Mouse (Mus musculus) spleen, adult 18-20 months (tissue): ENCODE data around the gene Fam133b.
A peak's percentile ranks its signal among the peaks of the same experiment; 100 is the strongest.
"Not testable (repeated sequence)": the region's sequence is repeated elsewhere in the genome, so short reads cannot be mapped to it uniquely, and the experiment has no call there.

Experiments used
- DNase-seq, 2 experiments: peaks; one replicate each; pipeline ENCODE4 v3.0.0; 2022; ENCODE audit warnings: mixed read lengths in 2 of 2

Fam133b gene

DNA sequence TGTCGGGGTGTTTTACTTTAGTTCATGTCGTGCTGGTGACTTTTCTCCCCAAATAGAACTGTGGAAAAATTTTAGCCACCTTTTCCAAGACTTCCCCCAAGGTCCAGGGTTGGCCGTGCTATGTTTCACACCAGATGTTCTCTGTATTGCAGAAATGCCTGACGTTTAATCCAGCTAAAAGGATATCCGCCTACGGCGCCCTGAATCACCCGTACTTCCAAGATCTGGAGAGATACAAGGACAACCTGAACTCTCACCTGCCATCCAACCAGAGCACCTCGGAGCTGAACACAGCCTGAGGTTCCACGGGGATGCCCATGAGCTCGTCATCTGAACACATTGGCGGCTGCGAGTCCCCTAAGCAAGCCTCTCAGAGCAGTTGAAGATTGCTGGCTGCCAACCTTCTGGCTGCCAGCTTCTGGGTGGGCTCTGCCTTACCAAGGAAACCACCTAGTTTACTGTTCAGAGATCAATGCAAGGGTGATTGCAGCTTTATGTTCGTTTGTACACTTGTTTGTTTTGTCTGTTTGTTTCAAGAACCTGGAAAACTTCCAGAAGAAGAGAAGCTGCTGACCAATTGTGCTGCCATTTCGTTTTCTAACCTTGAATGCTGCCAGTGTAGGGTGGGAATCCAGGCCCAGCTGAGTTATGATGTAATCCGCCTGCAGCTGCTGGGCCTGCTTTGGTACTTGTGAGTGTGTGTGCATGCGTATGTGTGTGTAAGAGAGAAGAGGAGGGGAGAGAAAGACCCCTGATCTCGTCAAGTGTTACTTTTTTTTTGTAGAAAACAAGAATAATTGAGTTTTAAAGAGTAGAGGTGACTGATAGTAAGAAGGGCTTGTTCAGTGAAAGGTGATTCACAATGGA lies 22.9 kb upstream of the Fam133b start:
- DNase-seq, result no peak

DNA sequence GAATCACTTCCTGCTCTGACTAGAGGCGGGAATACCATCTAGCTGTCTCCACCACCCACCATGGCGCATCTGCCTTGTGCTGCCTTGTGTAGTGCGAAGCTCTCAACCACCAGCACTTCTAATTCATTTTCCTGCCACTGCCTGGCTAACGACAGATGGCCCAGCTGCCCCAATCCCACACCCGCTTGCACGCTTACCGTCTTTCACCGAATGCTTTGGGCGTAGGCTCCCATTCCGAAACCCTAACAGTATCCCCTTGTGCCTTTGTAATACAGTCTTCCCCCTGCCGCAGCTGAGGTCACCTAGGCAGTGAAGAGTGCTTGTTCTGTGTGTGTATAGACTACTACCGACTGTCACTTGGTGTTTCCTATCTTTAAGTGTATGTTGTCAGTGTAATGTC lies 21.9 kb upstream of the Fam133b start:
- DNase-seq, result no peak

DNA sequence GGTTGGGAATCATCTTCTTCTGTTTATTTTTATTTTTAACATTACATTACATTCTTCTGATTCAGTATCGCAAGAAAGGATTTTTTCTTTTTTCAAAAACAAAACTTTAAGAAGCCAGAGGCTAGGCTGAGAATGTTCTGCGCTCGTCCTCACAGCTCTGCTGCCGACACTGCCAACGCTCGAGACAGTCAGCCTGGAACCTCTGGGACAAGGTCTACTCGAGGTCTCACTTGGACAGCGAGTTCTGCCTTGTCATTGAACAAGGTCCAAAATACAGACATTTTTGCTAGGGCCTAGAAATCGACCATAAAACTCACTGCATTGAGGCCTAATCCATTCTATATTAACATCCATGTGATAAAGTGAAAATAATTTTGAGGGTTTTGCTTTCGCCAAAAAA lies 20.8 kb upstream of the Fam133b start:
- no peak for DNase-seq

DNA sequence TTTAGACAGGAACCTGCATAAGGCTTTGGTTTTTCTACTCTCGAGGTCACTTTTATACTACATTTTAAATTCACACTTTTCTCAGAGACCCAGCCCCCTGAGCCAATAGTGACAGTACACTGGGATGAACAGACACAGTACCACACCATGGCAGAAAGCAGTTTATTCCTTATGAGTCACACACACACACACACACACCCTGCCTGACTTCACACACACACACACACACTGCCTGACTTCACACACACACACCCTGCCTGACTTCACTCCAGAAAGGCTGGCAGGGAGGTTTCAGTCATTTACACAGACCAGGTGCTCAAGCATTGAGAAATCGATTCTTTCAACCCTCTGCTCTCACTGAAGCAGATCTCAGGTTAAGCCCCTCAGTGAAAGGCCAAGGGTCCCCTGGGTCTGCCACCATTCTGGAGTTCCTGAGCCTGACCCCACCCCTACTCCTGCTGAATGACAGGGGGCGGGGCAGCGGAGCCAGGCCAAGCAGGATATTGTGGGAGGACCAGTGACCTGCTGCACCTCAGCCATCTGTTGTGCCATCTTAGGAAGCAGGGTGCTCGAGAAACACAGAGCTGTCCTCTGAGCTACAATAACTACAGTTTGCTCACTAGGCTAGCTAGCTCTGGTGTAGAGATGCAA lies 16.5 kb upstream of the Fam133b start:
- no peak for DNase-seq

DNA sequence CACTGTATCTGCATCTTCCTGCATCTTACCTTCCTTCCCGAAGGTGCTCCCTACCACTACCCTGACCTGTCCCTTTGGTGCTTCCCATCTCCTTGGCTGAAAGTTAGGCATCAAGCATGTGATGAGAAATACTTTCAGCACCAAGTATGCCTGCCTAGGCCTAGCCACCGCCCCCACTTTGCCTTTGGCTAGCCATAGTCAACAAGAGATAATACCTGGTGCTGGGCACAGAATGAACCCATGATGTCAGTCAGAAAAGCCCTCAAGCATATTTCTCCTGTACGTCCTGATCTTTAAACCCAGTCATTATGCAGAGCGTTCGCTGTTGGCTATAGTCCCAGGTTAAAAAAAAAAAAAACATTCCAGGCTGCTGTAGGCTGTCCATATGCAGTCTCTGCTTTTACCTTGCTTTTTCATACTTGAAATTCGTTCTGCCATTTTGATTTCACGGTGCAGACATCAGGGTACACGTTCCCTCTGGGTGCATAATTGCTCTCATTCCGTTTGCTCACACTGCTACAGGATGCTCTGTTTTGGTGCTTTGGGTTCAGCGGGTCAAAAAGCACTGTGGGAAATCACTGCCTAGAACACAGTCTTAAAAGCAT lies 13.9 kb upstream of the Fam133b start:
- DNase-seq, result no peak

DNA sequence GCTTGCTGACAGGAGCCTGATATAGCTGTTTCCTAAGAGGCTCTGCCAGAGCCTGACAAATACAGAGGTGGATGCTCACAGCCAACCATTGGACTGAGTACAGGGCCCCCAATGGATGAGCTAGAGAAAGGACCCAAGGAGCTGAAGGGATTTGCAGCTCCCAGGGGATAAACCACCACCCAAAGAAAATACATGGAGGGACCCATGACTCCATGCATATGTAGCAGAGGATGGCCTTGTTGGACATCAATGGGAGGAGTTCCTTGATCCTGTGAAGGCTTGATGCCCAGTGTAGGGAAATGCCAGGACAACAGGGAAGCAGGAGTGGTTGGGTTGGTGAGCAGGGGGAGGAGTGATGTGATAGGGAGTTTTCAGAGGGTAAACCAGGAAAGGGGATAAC lies 11.6 kb upstream of the Fam133b start:
- not testable (repeated sequence) for DNase-seq

DNA sequence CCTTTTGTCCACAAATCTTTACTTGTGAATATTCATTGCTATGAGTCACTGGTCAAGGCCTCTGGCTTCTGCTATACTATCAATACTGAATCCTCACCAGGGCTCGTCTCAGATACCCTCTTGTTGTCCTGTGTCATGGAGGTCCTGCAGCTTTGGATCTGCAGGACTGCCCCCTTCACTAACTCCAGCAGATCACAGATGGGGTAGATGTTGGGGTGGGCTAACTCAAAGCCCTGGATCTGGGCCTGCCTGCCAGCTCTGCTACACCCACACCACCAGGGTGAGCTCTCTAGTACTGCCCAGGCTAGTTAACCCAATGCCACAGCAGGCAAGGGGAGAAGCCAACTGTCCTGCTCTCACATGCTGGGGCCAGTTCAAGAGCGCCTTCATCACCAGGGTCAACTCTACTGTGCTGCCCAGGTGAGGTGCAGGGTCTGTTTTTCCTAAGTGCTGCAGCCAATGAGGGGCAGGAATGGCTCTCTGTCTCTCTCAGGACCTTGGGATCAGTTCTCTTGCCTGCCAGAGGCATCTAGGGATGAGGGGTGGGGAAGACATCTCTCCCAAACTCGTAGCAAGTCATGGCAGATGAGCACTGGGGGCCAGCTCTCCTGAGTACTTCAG lies 6.9 kb upstream of the Fam133b start:
- DNase-seq, result no peak

DNA sequence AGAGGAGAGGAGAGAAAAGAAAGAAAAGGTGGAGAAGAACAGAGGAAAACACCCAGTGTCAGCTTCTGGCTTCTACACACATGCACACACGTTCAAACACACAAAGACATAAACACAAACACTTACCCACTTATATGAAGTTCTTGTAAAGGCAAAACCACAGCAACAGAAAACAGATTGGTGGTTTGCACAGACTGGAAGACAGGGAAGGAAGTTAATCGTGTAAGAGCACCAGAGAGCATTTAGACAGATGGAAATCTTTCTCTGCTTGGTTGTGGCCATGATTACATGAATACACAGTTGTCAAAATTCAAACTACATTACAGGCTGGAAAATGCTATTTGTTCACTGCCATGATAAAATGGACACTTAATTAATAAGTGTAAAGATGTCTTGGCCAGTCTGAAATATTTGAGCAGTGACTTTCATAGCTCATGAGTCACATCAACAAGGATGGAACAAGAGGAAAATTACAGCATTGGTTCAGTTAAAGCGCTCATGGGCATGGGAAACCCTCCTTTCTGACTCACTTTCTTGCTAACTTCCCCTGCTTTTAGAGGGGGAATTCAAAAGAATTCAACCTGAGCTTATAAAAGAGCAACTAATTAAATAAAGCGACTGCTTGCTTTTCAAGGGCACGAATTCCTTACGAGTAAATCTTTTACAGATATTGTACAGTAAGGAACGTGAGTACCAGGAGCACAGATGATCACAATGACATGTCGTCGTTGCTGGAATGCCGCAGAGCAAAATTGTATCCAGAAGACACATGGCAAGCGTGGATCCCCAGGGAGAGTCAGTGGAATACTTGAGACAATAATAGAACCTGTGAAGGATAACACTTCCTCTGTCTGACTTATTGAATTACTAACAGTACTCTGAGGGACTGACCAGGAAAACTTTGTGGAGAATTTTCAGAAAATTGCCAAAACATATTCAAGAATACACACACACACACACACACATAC lies 4.8 kb upstream of the Fam133b start:
- no peak for DNase-seq

DNA sequence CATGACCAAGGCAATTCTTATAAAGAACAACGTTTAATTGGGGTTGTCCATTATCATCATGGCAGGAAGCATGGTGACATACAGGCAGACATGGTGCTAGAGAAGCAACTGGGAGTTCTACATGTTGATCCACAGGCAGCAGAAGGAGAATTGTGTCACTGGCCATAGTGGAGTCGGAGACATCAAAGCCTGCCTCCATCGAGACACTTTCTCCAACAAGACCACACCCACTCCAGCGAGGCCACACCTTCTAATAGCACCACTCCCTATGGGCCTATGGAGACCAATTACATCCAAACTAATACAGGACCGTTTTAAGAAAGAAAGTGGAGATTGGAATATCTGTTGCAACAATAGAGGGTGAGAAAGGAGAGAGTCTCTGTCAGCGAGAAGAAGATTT lies 1.8 kb upstream of the Fam133b start:
- no peak for DNase-seq

DNA sequence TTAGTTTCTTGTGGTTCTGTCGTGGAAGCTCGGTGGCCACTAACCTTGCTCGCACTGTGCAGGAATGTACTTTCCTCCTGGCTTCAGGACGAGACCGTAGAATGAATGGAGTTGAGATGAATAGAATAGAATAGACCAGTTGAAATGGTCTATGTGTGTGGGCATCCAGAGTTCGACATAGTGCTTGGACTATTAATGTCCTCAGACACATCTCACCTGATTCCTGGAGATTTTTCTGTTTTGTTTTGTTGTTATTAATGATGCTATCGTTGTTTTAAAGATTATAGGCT lies 792 bp downstream of the Fam133b start:
- DNase-seq, result no peak

DNA sequence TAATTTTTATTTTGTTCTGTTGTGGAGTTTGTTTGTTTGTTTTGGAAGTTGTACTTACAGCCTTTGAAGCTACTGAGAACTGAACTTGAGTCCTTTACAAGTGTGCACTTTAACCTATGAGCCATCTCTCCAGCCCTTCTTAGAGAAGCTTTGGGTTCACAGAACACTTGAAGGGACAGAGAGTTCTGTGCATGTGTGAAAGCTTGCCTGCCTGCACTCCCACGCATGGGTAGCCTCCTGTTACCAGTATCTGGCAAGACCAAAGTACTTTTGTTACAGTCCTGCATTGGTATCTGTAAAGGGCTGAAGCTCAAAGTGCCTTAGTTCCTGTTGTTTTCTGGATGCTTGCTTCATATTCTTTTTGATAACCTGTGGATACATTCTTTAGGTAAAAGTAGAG lies 2.6 kb downstream of the Fam133b start:
- DNase-seq, result no peak

DNA sequence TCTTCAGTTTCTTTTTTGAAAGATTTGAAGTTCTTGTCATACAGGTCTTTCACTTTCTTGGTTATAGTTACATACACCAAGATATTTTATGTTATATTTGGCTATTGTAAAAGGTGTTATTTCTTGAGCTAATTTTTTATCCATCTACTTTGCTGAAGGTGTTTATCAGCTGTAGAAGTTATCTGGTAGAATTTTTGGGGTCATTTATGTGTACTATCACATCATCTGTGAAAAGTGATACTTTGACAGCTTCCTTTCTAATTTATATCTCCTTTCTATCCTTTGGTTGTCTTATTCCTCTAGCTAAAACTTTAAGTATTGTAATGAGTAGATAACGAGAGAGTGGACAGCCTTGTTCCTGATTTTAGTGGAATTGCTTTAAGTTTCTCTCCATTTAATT lies 7.8 kb downstream of the Fam133b start:
- no peak for DNase-seq

DNA sequence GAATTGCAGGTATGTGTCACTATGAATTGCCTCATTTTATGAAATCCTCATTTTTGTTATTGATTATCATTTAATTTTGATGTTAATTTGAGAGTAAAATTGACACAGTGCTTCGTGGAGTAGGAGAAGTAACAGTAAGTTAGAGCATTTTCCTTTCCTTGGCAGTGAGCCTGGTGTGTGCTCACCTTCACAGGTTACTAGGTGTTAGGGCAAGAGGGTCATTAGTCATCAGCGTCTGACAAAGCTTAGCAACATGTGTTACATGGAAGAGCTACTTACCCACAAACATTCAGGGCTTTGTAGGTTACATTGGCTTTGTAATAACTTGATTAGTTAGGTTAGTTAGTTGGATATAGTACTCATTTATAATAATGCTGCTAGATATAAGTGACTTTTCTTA lies 10.6 kb downstream of the Fam133b start:
- no peak for DNase-seq

DNA sequence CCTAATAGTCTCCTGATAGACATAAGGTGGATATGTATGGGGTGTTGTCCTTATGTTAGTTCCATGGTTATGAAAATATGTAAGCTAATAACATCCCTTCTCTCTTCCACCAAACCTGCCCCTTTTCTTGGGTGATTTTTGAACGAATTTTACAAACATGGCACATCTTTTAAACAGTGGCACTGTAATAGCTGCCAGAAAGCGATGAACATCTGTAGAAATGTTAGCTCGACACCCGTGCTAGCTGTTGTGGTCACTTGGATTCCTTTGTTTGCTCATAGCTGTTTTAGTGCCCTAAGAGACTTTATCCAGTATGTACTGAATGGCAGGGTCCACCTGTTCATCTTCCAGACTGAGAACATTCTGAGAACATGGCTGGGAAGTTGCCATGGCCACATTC lies 27.6 kb downstream of the Fam133b start, which contains the start of gene 1700109H08Rik:
Gene 1700109H08Rik (plus strand): TSS at position 301 of the 400 bp plus-strand sequence.
- no peak for DNase-seq

DNA sequence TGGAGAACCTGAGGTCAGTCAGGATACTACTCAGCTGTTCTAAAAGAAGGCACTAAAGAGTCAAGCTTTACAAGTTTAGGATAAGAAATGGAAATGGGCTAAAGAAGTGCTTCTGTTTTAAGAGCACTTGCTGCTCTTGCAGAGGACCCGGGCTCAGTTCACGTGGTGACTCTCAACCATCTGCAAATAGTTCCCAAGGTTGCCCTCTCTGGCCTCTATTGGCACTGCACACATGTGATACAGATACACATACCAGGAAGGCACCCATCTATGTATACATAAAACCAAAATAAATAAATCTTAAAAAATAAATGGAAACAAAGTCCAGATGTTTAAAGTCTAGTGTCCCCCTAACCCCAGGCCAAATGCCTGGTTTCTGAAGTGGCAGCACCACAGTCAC lies 31.2 kb downstream of the Fam133b start:
- DNase-seq, result no peak

DNA sequence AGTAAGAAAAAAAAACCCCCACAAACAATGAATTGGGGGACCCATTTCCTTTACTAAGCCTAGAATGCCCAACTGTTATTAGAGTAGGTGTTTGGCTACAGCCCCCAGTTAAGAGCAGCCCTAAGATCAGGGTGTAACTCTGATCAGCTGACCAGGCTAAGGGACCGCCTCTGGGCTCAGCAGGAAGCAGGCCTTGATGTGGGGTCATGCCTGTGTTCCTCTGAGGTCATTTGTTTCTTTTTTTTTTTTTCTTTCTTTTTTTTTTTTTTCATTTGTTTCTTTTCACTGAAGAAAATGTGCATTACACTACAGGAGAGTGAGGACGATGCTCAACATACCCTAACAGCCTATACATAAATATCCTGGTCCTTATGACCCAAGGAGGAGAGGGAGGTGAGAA lies 34.3 kb downstream of the Fam133b start:
- no peak for DNase-seq

DNA sequence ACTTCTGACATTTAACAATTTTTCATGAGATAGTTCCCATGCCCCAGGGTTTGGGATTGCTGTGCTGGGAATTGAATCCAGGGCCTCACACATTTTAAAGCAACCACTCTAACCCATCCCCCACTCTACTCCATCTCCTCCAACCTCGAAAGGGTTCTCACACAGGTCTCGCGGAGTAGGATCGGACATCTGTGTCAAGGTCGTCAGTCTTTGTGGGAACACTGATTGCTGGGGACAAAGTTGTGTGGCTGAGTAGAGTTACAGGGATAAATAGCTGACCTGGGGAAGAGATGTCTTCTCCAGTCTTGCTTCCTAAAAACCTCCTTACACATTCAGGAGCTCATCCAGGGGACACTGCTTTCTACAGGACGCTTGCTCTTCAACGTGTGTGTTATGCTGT lies 35.4 kb downstream of the Fam133b start:
- DNase-seq, result no peak

DNA sequence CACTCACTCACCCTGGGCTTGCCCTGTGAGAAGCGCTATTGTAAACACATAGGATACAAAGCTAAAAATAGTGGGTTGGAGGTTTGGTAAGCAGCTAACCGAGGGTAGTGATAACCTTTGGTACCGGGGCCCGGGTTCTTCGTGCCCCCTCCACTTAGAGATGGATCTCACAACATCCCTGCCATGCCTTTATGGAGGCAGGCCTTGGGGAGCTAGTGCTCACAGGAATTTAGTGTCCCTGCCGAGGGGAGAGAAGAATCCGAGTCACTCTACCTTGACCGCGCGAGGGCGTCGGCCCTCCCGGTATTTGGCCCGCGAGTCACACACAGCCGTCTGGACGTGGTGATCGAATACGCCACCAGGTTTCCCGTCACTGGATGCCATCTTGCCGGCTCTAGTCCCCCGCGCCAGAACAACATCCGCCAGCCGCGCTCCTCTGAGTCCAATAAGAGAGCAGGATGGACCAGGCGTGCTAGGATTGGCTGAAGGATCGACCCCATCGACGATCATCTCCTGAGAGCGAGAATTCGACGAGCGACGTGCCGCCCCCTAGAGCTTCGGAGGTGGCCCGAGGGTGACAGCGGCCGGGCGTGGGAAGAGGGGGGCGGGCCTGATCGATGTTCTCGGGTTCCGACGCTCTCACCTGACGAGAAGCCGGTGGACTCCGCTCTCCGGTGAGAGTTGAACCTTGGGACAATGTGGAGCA lies 52.2 kb downstream of the Fam133b start, which contains the start of gene Pex1:
Gene Pex1 (plus strand): TSS at position 374 of the 706 bp plus-strand sequence.
- peak; percentile 88 to 89 for DNase-seq

DNA sequence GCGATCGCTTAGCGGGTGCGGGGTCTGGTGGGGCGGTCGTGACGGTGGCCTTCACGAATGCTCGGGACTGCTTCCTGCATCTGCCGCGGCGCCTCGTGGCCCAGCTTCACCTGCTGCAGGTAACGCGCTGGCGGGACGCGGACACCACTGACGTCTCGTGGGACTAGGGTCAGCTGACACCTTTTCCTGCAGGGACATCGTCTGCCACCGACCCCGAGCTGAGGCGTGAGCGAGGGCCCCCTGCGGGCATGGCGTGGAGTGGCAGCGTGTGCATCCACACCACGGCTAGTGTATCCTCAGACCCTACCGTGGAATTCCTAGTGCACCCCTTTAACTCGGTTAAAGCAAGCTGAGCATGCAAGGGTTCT lies 52.8 kb downstream of the Fam133b start, which contains the start of gene Rbm48:
Gene Rbm48 (minus strand): TSS at position 187 of the 368 bp plus-strand sequence.
- DNase-seq, result peak; percentile 76 to 77

DNA sequence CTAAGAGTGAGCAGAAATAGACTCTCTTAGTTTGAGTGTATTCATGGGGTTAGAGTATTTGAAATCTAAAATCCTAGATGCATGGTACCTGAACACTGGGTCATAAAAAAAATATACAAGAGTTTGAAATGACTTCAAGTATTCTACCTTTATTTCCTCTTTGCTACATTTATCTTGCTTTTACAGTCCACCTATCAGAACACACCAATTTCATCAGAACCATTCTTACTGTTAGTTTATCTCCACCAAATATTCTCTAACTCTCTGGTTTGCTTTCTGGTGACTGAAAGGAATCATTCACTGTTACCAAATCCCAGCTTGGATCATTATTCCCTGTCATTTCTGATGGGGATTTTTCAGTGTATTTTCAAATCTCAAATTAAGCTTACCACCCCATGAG lies 53.5 kb downstream of the Fam133b start:
- DNase-seq, result no peak

DNA sequence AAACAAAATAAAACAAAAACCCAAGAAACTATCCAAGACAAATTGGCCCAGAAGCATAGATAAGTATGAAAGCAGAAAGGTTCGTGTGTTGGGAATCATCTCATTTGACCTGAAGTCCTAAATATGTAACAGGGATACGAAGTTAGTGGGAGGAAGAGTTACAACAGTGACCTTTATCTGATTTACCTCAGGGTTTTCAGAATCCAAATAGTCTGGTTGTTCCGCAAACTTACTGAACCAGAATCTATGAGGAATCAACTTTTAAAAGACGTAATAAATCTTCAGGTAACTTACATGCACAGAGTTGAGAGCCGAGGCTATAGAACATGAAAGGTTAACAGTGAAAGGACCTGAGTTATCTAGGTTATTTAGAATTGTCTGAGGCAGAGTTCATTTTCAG lies 55.1 kb downstream of the Fam133b start:
- DNase-seq, result no peak

DNA sequence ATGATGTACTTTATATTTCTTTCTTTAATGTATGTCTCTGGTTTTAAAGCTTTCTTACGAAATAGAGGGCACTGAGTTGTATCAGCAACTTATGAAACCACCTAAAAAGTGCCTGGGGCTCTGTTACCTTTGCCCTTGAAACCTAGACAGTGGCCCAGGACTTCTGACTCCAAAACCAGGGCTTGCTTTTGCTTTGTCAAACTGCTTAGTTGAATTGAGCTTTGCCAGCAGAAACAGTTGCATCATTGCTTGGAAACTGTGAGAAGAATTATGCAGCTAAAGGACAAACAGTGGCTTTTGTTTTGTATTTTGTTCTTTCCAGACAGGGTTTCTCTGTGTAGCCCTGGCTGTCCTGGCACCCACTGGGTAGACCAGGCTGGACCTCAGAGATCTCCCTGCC lies 56.7 kb downstream of the Fam133b start:
- no peak for DNase-seq
